Mouse (Mus musculus) mouse embryonic stem cell (cell line): ENCODE results near the gene 1810013L24Rik.

Experiments used
- in situ Hi-C, 2 experiments: fragments of 300-500 bp; cut with MboI; formaldehyde crosslinking; loops; 1 replicate in 1 of 2; 3 replicates in 1 of 2; pipeline ENCODE4 v1.14.3; 2019 to 2020; ENCODE audit warnings: low sequenced_read_pairs in 2 of 2, low pct_unique_long_range_greater_than_20kb in 1 of 2, mixed read lengths in 1 of 2; ENCODE audit not compliant: unreplicated experiment in 1 of 2

1810013L24Rik gene

GRCm38 (mm10) chr16:8829564-8830359 lies at the start of gene 1810013L24Rik:
Gene 1810013L24Rik (plus strand): TSS chr16:8830100.
- in situ Hi-C loops: no loop called here

DNA sequence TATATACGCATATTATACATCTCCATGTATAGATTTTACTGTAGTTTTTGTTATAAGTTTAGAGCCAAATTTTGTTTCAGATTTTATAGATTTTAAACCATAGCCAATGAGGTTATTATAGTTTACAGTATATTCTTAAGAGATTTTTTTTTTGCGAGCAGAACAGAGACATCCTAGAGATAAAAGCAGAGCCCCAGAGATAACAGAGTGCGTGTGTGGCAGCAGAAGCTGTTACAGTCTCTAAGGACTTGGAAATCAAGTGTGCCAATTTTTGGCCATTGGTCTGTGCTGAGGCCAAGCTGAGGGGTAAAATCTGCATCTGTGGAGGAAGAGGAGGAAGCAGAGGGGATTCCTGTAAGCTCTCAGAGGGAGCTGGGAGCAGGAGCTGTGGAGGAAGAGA lies 49.7 kb upstream of the 1810013L24Rik start:
- in situ Hi-C loops: no loop called here

GRCm38 (mm10) chr16:8781191-8781590 lies 48.7 kb upstream of the 1810013L24Rik start:
- in situ Hi-C loops: no loop called here

GRCm38 (mm10) chr16:8781660-8782059 lies 48.2 kb upstream of the 1810013L24Rik start:
- in situ Hi-C loops: no loop called here

- in situ Hi-C loops: no loop called here
Observed at GRCm38 (mm10) chr16:8783198-8783913, 46.5 kb upstream of the 1810013L24Rik start.

DNA sequence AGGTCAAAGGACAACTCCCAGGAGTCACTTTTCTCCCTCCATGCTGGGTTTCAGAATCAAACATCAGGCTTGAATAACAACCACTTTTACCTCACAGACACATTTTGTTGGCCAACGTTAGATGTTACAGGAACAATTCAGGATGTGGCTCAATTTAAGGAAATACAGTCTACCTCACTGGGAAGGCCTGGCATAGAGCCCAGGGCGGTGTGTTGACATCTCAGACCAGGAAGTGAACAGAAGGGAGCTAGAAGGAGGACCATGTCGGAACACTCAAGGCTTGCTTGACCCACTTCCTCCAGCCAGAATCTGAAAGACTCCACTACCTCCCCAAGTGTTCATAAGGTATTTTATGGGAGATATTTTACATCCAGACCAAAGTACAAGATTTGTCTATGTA lies 45.1 kb upstream of the 1810013L24Rik start:
- in situ Hi-C loops: no loop called here

- in situ Hi-C loops: no loop called here
Observed at GRCm38 (mm10) chr16:8790886-8791285, 39.0 kb upstream of the 1810013L24Rik start.

DNA sequence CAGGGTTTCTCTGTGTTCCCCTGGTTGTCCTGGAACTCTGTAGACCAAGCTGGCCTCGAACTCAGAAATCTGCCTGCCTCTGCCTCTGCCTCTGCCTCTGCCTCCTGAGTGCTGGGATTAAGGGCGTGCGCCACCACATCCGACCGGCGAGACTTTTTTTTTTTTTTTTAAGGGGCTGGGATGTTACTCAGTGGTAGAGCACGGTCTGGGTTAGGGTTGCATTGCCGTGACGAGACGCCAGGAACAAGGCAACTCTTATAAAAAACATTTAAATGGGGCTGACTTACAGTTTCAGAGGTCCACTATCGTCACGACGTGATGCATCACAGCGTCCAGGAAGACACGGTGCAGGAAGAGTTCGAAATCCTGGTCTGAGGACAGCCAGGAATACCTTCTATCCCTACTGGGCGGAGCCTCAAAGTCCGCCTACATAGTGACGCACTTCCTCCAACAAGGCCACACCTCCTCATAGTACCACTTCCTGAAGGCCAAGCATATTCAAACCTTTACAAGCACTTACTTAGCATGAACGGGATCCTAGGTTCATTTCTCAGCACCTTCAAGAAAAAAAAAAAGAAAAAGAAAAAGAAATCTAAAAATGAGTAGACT lies 37.8 kb upstream of the 1810013L24Rik start, which contains the start of gene Usp7:
Usp7 (minus strand) TSS at position 360 of the 609 bp plus-strand sequence.
- in situ Hi-C loops: no loop called here

DNA sequence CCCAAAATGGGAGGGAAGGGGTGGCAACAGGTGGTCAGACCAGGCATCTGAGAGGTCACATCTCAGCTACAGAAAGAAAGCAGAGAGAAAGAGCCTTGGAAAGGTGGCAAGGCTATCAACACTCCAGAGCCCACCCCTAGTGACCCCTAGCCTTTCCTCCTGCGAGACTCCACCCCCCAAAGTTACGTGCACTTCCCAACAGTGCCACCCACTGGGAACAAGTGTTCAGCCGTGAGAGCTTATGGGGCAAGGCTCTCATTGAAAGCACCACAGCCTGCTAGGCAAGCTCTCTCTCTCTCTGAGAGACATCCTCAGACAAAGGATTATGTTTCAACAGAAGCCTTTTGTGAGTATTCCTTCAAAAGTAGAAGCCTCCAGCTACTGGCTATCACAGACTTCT lies 34.9 kb upstream of the 1810013L24Rik start:
- in situ Hi-C loops: no loop called here

DNA sequence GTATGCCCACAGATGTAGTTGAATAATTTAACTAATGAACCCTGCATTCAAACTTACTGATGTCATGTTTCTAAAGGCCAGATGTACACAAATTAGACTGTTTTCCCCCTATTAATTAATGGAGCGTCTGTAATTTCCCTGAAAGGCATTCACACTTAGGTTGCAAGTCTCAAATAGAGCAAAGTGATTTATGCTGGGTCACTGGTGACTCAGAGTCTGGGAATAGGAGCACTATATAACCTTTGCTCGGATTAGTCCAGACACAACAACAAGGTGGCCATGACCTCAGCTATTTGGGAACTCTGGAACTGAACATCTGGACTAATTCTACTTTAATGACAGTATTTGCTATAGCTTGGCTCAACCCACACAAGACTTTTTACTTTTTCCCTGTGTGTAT lies 34.0 kb upstream of the 1810013L24Rik start:
- in situ Hi-C loops: no loop called here

- in situ Hi-C loops: no loop called here
Observed at GRCm38 (mm10) chr16:8806703-8807102, 23.2 kb upstream of the 1810013L24Rik start.

GRCm38 (mm10) chr16:8810399-8811127 lies 19.3 kb upstream of the 1810013L24Rik start:
- in situ Hi-C loops: no loop called here

DNA sequence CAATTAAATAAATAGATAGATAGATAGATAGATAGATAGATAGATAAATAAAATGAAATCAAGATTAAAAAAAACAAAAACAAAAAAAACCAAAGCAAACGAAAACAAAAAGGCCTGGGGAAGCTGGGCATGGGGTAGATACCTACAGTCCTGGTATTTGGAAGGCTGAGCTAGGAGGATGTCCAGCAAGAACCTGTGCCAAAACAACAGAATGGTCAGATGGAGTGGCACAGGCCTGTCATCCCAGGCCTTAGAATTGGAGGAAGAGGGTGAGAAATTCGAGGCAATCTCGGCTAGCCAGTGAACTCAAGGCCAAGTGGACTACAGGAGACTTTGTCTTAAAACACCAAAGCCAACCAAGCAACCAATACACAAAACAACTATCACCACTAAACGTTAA lies 12.0 kb upstream of the 1810013L24Rik start:
- in situ Hi-C loops: no loop called here

DNA sequence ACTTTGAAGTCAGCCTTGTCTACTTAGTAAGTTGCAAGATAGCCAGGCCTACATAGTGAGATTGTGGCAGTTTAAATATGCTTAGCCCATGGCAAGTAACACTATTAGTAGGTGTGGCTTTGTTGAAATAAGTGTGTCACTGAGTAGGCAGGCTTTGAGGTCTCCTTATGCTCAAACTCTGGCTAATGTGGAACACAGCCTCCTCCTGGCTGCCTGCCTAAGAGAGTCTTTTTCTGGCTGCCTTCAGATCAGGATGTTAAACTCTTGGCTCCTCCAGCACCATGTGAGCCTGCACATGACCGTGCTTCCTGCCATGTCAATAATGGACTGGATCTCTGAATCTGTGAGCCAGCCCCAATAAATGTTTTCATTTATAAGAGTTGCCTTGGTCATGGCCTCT lies 8.5 kb upstream of the 1810013L24Rik start:
- in situ Hi-C loops: no loop called here

DNA sequence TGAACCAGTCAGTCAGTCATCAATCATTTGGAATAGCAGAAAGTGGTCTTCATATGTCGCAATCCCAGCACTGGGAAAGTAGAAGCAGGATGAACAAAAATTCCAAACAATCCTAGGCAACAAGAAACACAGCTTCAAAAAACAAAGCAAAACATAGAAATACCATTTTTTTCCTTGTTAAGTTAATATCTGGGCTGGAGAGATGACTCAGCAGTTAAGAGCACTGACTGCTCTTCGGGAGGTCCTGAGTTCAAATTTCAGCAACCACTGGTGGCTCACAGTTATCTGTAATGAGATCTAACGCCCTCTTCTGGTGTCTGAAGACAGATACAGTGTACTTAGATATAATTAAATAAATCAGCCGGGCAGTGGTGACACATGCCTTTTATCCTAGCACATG lies 7.3 kb upstream of the 1810013L24Rik start:
- in situ Hi-C loops: no loop called here

DNA sequence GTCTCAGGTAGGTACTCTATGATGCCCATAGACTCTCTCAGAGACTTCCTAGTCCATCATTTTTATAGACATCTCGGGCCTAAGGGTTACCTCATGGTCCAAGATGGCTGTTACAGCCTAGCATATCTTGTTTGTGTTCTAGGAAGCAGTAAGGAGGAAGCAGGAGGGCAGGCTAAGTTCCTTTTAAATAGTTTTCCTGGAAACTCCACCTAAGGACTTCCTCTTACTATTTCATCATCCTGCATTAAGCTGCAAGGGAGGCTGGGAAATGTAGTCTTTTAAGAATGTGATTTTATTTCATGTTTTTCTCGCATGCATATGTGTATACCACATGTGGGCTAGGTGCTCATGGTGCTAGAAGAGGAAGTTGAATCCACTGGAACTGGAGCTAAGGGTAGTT lies 6.2 kb upstream of the 1810013L24Rik start:
- in situ Hi-C loops: no loop called here

DNA sequence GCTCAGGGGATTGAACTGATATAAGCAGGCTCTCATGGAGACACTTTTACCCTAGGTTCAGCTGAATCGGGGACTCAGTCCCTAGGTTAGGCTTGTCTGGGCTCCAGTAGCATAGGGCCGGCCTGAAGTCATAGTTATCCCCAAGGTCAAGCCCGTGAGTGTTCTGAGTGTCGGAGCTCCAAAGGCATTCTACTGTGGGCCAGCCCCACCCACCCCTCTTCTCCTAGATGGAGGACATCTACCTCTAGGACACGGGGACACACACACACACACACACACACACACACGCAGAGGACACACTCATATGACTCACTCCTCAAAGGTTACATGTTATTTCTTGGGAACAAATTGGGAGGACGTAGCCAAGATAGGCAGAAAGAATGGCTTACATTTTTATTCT lies 2.5 kb upstream of the 1810013L24Rik start:
- in situ Hi-C loops: no loop called here

DNA sequence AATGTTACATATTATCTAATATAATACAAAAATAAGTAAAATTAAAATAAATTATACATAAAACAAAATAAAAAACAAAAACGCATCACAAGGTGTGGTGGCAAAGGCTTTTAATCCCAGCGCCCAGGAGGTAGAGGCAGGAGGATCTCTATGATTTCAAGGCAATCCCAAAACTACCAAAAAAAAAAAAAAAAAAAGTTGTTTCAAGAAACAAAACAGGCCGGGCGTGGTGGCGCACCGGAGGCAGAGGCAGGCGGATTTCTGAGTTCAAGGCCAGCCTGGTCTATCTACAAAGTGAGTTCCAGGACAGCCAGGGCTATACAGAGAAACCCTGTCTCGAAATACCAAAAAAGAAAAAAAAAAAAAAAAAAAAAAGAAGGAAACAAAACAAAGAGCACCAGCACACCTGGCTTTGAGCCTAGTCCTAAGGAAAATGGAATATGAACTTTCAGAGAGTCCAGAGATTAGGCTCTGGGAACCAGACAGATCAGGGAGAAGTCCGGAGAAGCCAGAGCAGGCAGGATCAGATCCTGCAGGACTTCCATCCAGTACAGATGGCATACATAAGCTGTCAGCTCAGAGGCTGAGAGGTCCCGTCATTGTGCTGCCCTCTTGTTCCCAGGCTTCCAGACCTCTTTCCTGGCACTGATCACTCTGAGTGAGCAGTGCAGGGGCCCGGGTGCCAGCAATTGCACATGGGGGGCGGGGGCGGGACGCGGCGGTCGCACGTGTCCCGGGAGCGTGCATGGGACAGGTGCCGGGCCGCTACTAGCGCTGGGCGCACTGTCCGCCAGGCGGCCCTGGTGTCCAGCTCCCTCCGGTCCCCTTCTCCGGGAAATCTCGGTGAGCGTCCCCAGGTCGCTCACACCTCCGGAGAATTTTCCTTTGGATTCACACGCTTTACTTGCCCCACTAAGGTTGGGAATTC lies 1.0 kb upstream of the 1810013L24Rik start:
- in situ Hi-C loops: no loop called here
